Mouse (Mus musculus) kidney, adult 2 months (tissue): ENCODE results near the gene Gm33543.

Source experiments
- CTCF ChIP-seq: fragments of 200-500 bp; conservative IDR thresholded peaks from 2 replicates; pipeline ENCODE4 v1.5.1; 2011; ENCODE audit warnings: low read depth, mild to moderate bottlenecking, control low read depth, low read length, moderate library complexity, mixed read lengths; ENCODE audit not compliant: insufficient read depth, insufficient read length
- POLR2A ChIP-seq: fragments of 200-500 bp; IDR thresholded peaks from one replicate; pipeline ENCODE4 v1.6.1; 2011; ENCODE audit warnings: low read depth, low read length, control low read depth

DNA sequence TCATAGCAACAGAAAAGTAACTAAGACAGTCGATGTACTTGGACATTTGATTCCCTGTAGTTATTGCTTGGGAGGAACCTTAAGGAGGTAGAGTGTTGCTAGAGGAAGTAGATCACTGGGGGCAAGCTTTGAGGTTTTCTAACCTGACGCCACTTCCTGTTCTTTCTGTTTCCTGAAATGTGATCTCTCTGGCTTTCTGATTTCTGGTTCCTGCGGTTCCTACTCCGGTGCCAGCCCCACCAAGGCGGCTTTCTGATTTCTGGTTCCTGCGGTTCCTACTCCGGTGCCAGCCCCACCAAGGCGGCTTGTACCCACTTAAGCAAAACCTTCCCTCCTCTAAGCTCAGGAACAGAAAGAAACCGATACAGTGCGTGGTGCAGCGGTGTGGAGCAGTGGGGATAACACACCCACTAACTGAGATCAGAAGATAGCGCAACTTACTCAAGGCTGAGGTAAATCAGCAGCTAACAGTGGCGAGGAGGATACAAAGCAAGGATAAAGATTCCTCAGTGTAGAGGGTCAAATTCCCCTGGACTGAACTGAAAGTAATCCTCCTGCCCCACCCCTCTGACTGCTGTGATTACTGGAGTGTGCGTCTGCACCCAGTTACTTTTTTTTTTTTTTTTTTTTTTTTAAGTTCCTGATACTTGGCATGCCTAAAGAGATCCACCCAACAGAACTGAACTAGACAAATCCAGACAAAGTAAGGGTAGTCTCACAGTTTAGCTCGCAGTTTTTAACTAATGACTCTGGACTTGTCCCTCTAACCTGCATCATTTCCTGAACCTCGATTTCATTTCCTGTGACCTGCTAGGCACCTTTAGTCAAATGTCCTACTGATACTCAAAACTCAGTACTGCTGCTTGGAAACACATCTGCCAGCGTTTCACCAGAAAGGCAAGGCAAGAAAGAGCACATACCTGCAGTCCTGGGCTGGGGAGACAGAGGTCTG is 37.5 kb upstream of the Gm33543 start:
- no peak for TF ChIP-seq CTCF
- no peak for TF ChIP-seq POLR2A
